Mouse (Mus musculus) lung, postnatal 14 days (tissue): Measurements from ENCODE around the gene Il20rb.

Experiments used
- DNase-seq: peaks from one replicate; pipeline ENCODE4 v3.0.0; 2021

The Il20rb gene

DNA sequence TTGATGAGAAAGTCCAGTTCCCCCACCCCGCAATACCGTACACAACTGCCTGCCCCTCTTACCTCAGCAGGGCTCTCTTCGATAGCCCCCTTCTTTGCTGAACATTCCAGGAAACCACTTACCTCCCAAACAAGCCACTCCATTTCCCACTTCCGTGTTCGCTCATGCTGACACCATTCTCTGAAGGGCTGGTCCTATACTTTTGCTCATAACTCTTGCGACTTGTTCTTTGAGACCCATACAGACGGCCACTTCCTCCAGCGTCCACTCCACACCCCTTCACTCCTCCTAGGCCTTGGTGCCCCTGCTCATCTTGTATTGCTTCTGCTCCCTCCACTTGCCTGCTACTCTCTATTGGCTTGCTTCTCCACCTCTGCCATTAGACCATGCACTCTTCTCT, 67.5 kb downstream of the Il20rb start:
- no peak for DNase-seq

DNA sequence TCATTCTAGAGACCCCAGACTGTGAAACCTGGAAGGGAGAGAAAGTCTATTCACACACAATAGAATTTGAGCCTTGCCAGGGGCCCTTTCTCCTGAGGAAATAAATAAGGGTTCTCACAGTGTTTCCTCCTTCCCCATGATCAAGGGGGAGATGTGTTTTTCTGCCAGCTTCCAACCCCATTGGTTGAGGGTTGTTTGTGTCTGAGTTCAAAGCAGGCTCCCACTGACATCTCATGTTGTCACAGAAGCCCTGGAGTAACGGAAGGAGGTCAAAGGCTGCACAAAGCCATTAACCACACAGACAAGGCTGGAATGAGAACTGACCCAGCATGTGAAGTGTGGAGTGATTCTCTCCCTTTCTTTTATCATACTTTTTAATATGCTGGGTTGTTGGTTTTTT, 69.8 kb downstream of the Il20rb start:
- no peak for DNase-seq

DNA sequence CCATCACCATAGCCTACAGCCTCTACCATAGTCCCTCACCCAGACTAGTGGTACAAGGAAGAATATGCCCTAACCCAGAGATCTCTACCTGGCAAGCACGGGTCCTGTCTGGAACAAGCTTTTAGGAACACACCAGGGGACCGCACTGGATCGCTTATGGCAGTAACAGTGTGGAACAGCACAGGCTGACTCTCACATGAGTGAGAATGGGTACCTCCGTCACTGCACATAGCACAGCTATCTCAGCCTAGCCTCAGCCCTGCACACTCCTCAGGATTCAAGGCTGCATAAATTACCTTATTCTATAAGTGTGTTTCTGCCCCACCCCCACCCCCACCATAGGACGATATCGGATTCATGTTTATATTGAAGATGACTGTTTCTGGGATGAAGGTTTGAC, 70.3 kb downstream of the Il20rb start:
- no peak for DNase-seq

DNA sequence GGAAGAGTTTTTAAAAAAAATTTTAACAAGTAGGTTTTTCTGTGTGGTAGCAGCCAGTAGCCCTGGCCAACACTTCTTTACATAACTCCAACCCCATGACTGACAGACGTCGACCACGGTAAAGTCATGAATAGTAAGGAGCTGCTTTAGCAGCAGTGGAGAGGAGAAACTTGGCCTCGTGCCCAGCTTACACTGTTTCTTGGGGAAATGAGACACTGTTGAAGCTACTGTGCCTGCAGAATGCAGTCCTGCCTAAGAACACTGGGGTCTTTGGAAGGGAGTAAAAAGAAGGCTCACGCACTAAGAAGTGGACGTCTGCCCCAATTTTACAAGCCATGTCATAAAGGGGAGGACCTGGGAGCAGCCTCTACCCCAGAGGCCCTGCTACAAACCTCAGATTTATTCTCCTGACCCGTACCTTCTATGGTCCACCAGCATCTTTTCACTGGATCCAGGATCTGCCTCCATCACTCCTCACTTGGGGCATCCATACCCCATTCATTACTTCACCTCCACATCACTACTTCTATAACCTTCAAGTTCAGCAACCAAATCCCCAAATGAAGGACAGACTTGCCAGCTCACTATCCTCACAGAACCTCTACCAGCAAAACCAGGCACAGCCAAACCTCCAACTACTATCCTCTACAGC, 71.1 kb downstream of the Il20rb start:
- DNase-seq: peak; percentile 69
